Mouse (Mus musculus) bone marrow macrophage, adult 2 months (primary cell): ENCODE results near the gene Apol9a.

Experiments
- CTCF ChIP-seq: IDR thresholded peaks from 2 replicates; pipeline ENCODE4 v1.5.1; 2012; ENCODE audit warnings: low read depth, mild to moderate bottlenecking, low read length, moderate library complexity
- POLR2A ChIP-seq: IDR thresholded peaks from 2 replicates; pipeline ENCODE4 v1.6.1; 2012; ENCODE audit warnings: mild to moderate bottlenecking, low read depth, low read length, borderline replicate concordance

DNA sequence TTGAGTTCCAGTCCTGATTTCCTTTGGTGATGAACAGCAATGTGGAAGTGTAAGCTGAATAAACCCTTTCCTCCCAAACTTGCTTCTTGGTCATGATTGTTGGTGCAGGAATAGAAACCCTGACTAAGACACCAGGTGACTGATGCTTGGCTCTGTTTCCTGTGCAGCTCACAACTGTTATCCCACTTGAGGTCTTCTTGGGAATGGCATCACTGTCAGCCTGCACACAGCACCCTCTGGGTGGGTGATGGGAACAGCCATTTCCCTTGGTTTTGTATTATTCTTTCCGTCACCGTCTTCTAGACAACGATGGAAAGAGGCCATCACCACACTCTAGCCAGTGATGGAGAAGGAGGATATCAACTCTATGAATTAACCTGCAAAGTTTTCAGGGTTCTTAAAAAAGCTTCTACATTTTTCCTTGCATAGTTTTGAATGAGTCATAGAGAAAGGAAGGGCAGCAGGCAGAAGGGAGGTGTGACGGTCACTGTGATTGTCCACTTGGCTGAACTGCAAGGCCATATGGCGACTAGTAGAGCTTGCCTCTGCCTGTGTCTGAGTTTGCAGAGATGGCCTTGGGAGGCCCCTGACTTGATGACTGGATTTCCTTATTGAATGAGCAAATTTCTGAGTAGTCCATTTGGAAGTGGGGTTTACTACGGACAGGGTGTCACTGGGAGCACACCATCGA, 26.4 kb downstream of the Apol9a start:
- TF ChIP-seq CTCF (no peak), POLR2A (no peak)
